Mouse (Mus musculus): Measurements from ENCODE around the gene Vsx1. TPM values are rescaled to one million over a fixed set of nuclear protein-coding genes. Genes with fewer than 3 reads are reported as not detected.

Vsx1 gene
- polyA plus RNA-seq, 3 experiments from 2014 or later: not detected

DNA sequence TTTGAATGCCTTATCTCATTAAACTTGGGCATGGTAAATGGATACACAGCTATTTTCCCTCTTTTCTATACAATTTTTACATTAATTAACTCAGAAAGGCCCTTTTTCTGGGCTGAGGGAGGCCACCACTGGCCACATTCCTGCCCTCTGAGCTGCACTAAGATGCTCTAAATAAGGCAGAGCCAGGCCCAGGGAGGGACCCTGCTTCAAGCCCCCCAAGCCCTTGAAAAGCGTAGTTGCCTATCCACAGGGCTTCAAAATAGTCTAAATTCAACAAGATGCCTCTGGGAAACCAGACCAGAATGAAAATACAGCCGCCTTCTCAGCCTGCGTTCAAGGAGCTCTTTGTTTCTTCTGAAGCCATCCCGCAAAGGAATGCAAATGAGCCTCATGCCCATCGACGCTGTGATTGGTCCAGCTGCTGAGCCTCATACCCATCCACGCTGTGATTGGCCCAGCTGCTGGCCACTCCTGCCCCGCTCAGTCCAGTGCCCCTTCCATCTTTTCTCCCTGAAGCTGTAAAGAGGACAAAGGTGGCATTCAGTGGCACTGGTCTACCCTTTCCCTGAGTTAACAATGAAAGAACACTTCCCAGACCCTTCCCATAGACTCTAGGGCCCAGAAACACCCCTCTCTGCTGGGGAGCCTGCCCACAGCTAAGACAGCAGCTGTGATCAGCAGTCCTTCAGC, 45.3 kb downstream of the Vsx1 start:
- ATAC-seq: no peak

DNA sequence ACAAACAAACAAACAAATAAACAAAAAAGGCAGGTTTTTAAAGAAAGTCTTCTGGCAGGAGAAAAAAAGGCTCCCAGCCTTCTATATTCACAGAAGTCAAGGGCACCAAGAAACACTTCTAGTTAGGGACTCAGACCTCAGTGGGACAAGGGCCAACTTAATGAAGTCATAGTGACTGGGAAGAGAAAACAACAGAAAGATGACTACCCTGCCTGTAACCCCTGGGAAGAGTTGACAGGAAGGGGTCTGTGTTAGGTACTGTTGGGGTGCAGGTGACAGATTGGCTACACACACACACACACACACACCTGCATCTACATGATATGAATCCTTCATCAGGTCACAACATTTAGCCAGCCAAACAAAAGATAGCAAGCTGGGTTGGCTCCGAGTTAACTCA, 46.0 kb downstream of the Vsx1 start:
- ATAC-seq: no peak

DNA sequence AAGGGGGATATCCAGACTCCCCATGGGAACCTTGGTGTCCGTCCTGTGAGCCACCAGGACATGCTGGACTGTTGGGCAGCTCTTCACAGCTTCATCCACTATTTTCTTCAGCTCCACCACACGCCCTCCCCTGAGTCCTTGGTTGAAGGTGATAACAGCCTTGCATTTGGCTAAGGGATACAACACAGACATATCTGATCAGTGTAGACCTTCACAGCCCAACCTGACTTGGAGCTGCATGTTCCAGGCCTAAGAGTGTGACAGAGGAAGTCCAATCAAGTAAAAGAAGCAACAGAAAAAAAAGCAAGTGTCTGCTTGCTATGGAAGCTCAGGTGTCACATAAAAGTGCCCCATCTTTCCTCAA, 50.8 kb downstream of the Vsx1 start:
- no peak for ATAC-seq

DNA sequence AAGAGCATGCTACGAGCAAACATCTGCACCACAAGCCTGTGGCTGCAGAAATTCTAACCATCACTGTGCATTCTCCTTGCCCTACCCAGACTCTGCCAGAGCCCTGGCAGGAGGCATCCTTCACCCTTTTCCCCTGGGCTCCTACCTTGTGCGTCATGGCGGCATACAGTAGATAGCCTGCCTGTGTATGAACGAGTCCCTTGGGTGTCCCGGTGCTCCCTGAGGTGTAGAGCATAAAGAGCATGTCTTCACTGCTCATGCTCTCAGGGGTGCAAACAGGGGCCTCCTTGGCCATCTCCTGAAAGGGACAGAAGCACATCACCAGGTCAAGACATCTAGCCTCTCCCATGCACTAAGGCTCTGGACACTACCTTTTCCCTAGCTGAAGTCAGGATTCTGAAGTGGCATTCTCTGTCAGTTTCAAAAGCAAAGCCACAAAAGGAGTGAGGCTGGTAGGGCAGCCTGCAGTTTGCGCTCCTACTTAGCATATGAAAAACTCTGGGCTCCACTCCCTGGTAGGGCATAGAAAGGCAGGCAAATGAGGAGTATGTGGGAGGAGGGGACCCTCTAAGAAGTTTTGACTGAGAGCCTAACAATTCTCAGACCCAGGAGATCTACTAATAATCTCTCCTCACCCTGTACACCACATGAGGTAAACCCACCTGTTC, 51.3 kb downstream of the Vsx1 start:
- ATAC-seq: no peak

DNA sequence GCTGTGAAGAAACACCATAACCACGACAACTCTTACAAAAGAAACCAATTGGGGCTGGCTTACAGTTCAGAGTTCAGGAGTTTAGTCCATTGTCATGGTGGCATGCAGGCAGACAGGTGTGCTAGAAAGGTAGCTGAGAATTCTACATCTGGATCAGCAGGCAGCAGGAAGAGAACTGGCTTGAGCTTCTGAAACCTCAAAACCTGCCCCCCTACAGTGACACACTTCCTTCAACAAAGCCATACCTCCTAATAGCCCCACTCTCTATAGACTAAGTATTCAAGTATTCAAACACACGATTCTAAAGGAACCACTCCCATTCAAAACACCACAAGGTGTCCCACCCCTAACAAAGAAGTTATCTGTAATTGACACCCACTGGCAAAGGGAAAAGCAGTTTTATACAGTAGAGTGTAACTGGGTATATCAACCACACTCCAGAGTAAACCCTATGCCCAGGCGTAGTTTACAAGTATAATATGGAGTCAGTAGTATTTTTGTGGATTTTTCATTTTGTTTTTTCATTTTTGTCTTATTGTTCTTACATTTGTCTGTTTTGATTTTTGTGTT, 53.2 kb downstream of the Vsx1 start:
- no peak for ATAC-seq

Other genes starting within 250 kb of the Vsx1 start
- 10 to 100 TPM in 1 of 3 experiments, 1 to 10 TPM in 2; 8.1 to 16.4 (median 9.3) TPM for gene Zfp442, start 237.9 kb downstream of the Vsx1 start, polyA plus RNA-seq (2017; shearing (Covaris generic))
- under 1 TPM in 2 of 3 experiments, not detected in 1; 0.33 to 0.43 TPM for gene Zfp345, start 204.3 kb downstream of the Vsx1 start, polyA plus RNA-seq (2017; shearing (Covaris generic))
- gene Cst7, start 118.9 kb downstream of the Vsx1 start, polyA plus RNA-seq (2017; shearing (Covaris generic)): 100 to 1,000 TPM; 241 to 305 (median 284) TPM
- 10 to 100 TPM; 14.9 to 16.8 (median 15.8) TPM for gene Apmap, start 80.8 kb downstream of the Vsx1 start, polyA plus RNA-seq (2017; shearing (Covaris generic))
- 10 to 100 TPM in 2 of 3 experiments, 1 to 10 TPM in 1; 7.4 to 18.7 (median 13.7) TPM for gene Acss1, start 20.9 kb downstream of the Vsx1 start, polyA plus RNA-seq (2017; shearing (Covaris generic))
- 10 to 100 TPM; 20.2 to 37.4 (median 35.8) TPM for gene Entpd6, start 59.7 kb upstream of the Vsx1 start, polyA plus RNA-seq (2017; shearing (Covaris generic))
- 10 to 100 TPM; 45.0 to 48.4 (median 46.1) TPM for gene Pygb, start 97.4 kb upstream of the Vsx1 start, polyA plus RNA-seq (2017; shearing (Covaris generic))
- gene Abhd12, start 215.4 kb upstream of the Vsx1 start, polyA plus RNA-seq (2017; shearing (Covaris generic)): 10 to 100 TPM in 2 of 3 experiments, 1 to 10 TPM in 1; 8.9 to 20.2 (median 18.5) TPM
- 10 to 100 TPM in 1 of 3 experiments, 1 to 10 TPM in 2; 4.6 to 21.8 (median 7.5) TPM for gene Gins1, start 216.0 kb upstream of the Vsx1 start, polyA plus RNA-seq (2017; shearing (Covaris generic))